Mouse (Mus musculus) lung, embryonic 14.5 days (tissue): Measurements from ENCODE around the gene Map2. TPM values are rescaled to one million over a fixed set of nuclear protein-coding genes. Genes with fewer than 3 reads are reported as not detected.
A peak's percentile ranks its signal among the peaks of the same experiment; 100 is the strongest.

Experiments used
- ATAC-seq: fragments of 200-750 bp; cut with Nextera tagmentation; 2 replicates; pipeline ENCODE4 v1.8.0; 2017; ENCODE audit warnings: mild to moderate bottlenecking, moderate TSS enrichment, moderate library complexity; ENCODE audit not compliant: insufficient read depth
- DNase-seq: peaks from one replicate; pipeline ENCODE4 v3.0.0-alpha.2; 2015
- H3K27ac ChIP-seq: fragments of 300-500 bp; sonication (generic); 2 replicates; pipeline ENCODE4 v1.5.1; 2014; ENCODE audit warnings: low read depth, mild to moderate bottlenecking, moderate library complexity
- H3K27me3 ChIP-seq: fragments of 300-500 bp; sonication (generic); 2 replicates; pipeline ENCODE4 v1.6.1; 2014; ENCODE audit warnings: low read length, control low read depth; ENCODE audit not compliant: insufficient read depth
- H3K36me3 ChIP-seq: fragments of 300-500 bp; sonication (generic); 2 replicates; pipeline ENCODE4 v1.6.1; 2014; ENCODE audit warnings: control low read depth; ENCODE audit not compliant: insufficient read depth
- H3K4me1 ChIP-seq: fragments of 300-500 bp; sonication (generic); 2 replicates; pipeline ENCODE4 v1.6.1; 2014; ENCODE audit warnings: antibody characterized with exemption, control low read depth; ENCODE audit not compliant: insufficient read depth
- H3K4me2 ChIP-seq: fragments of 300-500 bp; sonication (generic); 2 replicates; pipeline ENCODE4 v1.6.1; 2014; ENCODE audit warnings: mild to moderate bottlenecking
- H3K4me3 ChIP-seq: fragments of 300-500 bp; sonication (generic); 2 replicates; pipeline ENCODE4 v1.5.1; 2014; ENCODE audit warnings: low read depth, low read length
- H3K9ac ChIP-seq: fragments of 300-500 bp; sonication (generic); 2 replicates; pipeline ENCODE4 v1.6.1; 2014
- H3K9me3 ChIP-seq: fragments of 300-500 bp; sonication (generic); 2 replicates; pipeline ENCODE4 v1.6.1; 2016; ENCODE audit warnings: low read depth, low read length, control low read depth
- CTCF ChIP-seq: IDR thresholded peaks from 2 replicates; pipeline ENCODE4 v1.5.1; 2016; ENCODE audit warnings: antibody characterized with exemption, low read depth
- WGBS: fragments of 180-500 bp; shearing (Covaris S2); extraction: QIAGEN DNeasy Blood & Tissue Kit; methylation state at CpG from one replicate; pipeline ENCODE4 v1.1.7; 2014; 5-methylcytosine and 5-hydroxymethylcytosine counted together
- polyA plus RNA-seq: library from polyadenylated mRNA; unstranded; fragments of >200 nt; fragmentation: Nextera tagmentation; extraction: Ambion mirVana; gene quantifications from 2 replicates; pipeline ENCODE4 v1.2.1, GENCODE M21; 2014

Map2 gene
- polyA plus RNA-seq, 1 experiment from 2014 or later, result 13.4 TPM

DNA sequence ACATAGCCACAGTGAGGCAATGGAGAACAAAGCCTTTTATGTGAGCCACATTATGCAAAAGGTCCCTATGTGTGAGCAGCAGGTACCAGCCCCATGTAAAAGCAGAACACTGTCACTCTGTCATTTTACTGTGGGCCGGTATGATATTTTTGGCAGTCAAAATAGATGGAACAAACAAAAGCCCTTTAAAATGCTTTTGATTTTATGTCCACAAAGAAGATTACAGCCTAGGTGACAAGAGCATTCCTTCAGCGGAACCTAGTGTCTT lies 1.7 kb downstream of the Map2 start:
- Histone ChIP-seq H3K4me3 (no peak overlapping the region), H3K27ac (no peak overlapping the region), H3K4me1 (peaks cover 5% of the 10 kb centered on the region; the same call in 1 of the 2 replicates), H3K27me3 (no peaks in the 10 kb centered on the region), H3K9ac (no peak overlapping the region), H3K36me3 (no peaks in the 10 kb centered on the region), H3K4me2 (peak overlapping the region; percentile 92), H3K9me3 (no peaks in the 10 kb centered on the region)
- DNase-seq (no peak), ATAC-seq (no peak)
- no peak for TF ChIP-seq CTCF
- 69% methylated on average over 2 of the region's 2 CpGs for WGBS

DNA sequence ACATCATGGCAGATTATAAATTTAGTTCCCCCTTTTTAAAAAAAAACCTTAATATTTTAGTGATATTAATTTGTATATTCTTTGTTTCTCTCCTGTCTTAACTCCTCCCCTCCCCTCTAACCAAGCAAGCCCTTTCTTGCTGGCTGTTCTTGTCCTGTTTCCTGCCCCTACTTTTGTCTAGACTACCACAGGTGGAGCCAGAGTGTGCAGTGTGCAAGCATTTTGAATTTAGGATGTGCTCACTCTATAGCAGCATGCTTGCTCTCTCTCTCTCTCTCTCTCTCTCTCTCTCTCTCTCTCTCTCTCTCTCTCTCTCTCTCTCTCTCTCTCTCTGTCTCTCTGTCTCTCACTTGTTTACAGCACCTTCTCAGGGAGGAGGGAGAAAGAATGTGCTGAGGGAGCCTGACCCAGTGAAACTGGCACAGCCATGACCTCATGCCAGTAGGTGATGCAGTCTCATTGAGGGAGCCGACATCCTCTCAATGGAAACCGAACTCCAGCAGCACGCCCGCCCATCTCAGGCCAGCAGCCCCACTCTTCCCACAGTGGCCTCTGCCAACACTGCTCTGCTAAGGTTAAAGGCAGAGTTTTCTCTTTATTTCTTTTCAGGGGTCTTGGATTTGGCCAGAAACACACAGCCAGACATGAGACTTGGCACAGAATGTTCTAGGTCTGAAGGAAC lies 2.6 kb downstream of the Map2 start:
- no peak overlapping the region for H3K27ac ChIP-seq
- H3K9ac ChIP-seq, result no peak overlapping the region
- no peaks in the 10 kb centered on the region for H3K36me3 ChIP-seq
- no peaks in the 10 kb centered on the region for H3K9me3 ChIP-seq
- no peak for TF ChIP-seq CTCF
- no peak for DNase-seq
- peaks cover 5% of the 10 kb centered on the region; the same call in 1 of the 2 replicates for H3K4me1 ChIP-seq
- H3K27me3 ChIP-seq, result no peaks in the 10 kb centered on the region
- no peak overlapping the region for H3K4me2 ChIP-seq
- ATAC-seq, result no peak
- no peak overlapping the region for H3K4me3 ChIP-seq
- WGBS, result 47% methylated on average over 4 of the region's 4 CpGs

- Histone ChIP-seq H3K9me3 (no peaks in the 10 kb centered on the region), H3K27me3 (no peaks in the 10 kb centered on the region), H3K4me1 (no peaks in the 10 kb centered on the region), H3K4me2 (no peak overlapping the region), H3K4me3 (no peak overlapping the region), H3K27ac (no peak overlapping the region), H3K36me3 (no peaks in the 10 kb centered on the region), H3K9ac (no peak overlapping the region)
- no peak for TF ChIP-seq CTCF
- DNase-seq, result no peak
- 64% methylated on average over 12 of the region's 12 CpGs for WGBS
- ATAC-seq, result no peak
Observed at GRCm38 (mm10) chr1:66187016-66187681, 12.1 kb downstream of the Map2 start.

DNA sequence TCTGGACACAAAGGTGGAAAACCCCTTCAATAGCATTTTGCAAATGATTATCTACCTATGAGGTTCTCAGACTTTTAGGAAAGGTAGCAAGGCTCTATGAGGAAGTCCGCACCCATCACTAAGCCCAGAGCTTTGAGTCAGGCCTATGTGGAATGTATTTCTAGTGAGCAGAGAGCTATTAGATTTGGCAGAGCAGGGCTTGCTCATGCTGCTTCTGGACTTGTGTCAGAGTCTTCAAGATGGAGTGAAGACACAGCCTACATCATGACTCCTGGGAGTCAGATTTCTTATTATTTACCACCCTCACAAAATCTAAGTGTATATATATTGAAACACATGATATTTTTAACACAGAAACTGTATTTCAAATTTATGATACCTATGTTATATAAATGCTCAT lies 17.3 kb downstream of the Map2 start:
- Histone ChIP-seq H3K27me3 (no peaks in the 10 kb centered on the region), H3K27ac (no peak overlapping the region), H3K4me1 (no peaks in the 10 kb centered on the region), H3K36me3 (no peaks in the 10 kb centered on the region), H3K9me3 (no peaks in the 10 kb centered on the region), H3K4me2 (no peak overlapping the region), H3K9ac (no peak overlapping the region), H3K4me3 (no peak overlapping the region)
- TF ChIP-seq CTCF, result no peak
- ATAC-seq, result no peak
- WGBS, result 96% methylated on average over 1 of the region's 1 CpGs
- DNase-seq, result no peak

DNA sequence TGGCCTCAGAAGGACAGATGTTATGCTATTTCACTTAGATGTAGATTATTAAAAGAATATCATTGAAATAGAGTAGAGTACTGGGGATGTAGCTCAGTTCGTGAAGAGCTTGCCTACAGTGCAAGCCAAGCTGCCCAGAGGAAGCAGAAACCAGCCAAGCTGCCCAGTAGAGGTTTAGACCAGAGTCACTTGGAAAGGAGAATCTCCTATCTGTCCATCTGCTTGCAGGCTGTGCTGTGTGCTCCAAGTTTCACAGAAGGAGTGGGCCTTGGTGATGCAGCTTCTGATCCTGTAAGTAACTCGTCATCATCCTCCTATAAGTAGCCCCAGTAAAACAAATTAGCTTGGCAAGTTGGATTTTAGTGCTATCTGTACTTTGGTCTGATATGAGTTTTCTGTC lies 17.8 kb downstream of the Map2 start:
- TF ChIP-seq CTCF, result no peak
- no peaks in the 10 kb centered on the region for H3K27me3 ChIP-seq
- no peak overlapping the region for H3K9ac ChIP-seq
- H3K27ac ChIP-seq, result no peak overlapping the region
- no peaks in the 10 kb centered on the region for H3K4me1 ChIP-seq
- H3K36me3 ChIP-seq, result no peaks in the 10 kb centered on the region
- 70% methylated on average over 2 of the region's 2 CpGs for WGBS
- DNase-seq, result no peak
- H3K4me3 ChIP-seq, result no peak overlapping the region
- ATAC-seq, result no peak
- H3K9me3 ChIP-seq, result no peaks in the 10 kb centered on the region
- H3K4me2 ChIP-seq, result no peak overlapping the region

GRCm38 (mm10) chr1:66195040-66195726 lies 20.1 kb downstream of the Map2 start:
- Histone ChIP-seq H3K4me3 (no peak overlapping the region), H3K27ac (no peak overlapping the region), H3K4me1 (no peaks in the 10 kb centered on the region), H3K9ac (no peak overlapping the region), H3K9me3 (no peaks in the 10 kb centered on the region), H3K27me3 (no peaks in the 10 kb centered on the region), H3K36me3 (no peaks in the 10 kb centered on the region), H3K4me2 (no peak overlapping the region)
- 81% methylated on average over 13 of the region's 13 CpGs for WGBS
- TF ChIP-seq CTCF, result no peak
- ATAC-seq (no peak), DNase-seq (no peak)

DNA sequence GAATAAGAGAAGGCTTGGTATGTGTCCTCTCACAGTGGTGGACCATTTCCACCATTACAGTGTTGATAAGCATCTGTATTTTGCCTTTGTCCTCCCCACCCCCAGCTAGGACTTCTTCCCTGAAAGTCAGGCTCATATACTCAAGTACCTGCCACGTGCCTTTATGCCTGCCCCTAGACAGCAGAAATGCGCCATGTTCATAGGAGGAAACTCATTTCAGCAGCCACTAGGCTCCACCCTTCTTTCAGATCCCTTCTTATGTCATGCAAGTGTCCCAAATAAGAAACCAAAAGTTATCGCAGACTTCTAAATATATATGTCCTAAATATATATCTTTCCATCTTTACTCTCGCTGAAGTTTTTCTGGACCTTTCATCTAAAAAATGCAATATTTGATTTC lies 21.2 kb downstream of the Map2 start:
- no peak for DNase-seq
- H3K4me1 ChIP-seq, result no peaks in the 10 kb centered on the region
- H3K9ac ChIP-seq, result no peak overlapping the region
- no peak for TF ChIP-seq CTCF
- ATAC-seq, result no peak
- H3K27me3 ChIP-seq, result no peaks in the 10 kb centered on the region
- H3K9me3 ChIP-seq, result no peaks in the 10 kb centered on the region
- no peak overlapping the region for H3K27ac ChIP-seq
- H3K36me3 ChIP-seq, result no peaks in the 10 kb centered on the region
- 88% methylated on average over 4 of the region's 4 CpGs for WGBS
- H3K4me3 ChIP-seq, result no peak overlapping the region
- H3K4me2 ChIP-seq, result no peak overlapping the region
